Mouse (Mus musculus): ENCODE measurements around the gene Mpp3.

- TF ChIP-seq CTCF (IDR thresholded peaks at IDR 0.05; ENCODE audit: low read depth), result no peak
- no peak for TF ChIP-seq EP300 (optimal IDR thresholded peaks at IDR 0.05)
These were observed 32.3 kb downstream of the Mpp3 start for GRCm38 (mm10) chr11:101995938-101996337.

Data from stomach, postnatal 0 days (tissue).